Mouse (Mus musculus): ENCODE measurements at regions not wholly inside any gene's neighbourhood (a gene's known extent, or its start where the extent isn't known, plus 50 kb on each side); places are given as distances from the start of the nearest gene placed in this dataset.

GRCm38 (mm10) chrX:17026161-17026829 is 114.7 kb upstream of the Ndp start:
- Histone ChIP-seq H3K27me3 (ENCODE audit: control insufficient read depth, insufficient read depth, low read depth, low read length) (no peaks in the 10 kb centered on the region), H3K4me2 (ENCODE audit: low read length) (no peak overlapping the region), H3K9ac (ENCODE audit: low read depth, low read length) (no peak overlapping the region)

GRCm38 (mm10) chrX:17017823-17018222 is 106.2 kb upstream of the Ndp start:
- 82% methylated on average over 1 of the region's 1 CpGs for WGBS
- H3K27ac ChIP-seq (ENCODE audit: low read length): no peak overlapping the region
- H3K4me3 ChIP-seq (ENCODE audit: low read depth, low read length): no peak overlapping the region
- H3K9me3 ChIP-seq (replicated peaks; ENCODE audit: control insufficient read depth, low read length, poor library complexity, severe bottlenecking): no peaks in the 10 kb centered on the region
- H3K4me1 ChIP-seq (ENCODE audit: control insufficient read depth, insufficient read depth, low read length): no peaks in the 10 kb centered on the region
- H3K4me2 ChIP-seq (ENCODE audit: low read length): no peak overlapping the region
- H3K36me3 ChIP-seq (ENCODE audit: control insufficient read depth, insufficient read depth, low read length): no peaks in the 10 kb centered on the region
- no peaks in the 10 kb centered on the region for H3K27me3 ChIP-seq (ENCODE audit: control insufficient read depth, insufficient read depth, low read depth, low read length)
- ATAC-seq: no peak
- no peak overlapping the region for H3K9ac ChIP-seq (ENCODE audit: low read depth, low read length)

More at GRCm38 (mm10) chrX:17026161-17026829, 114.7 kb upstream of the Ndp start:
- Histone ChIP-seq H3K4me1 (ENCODE audit: control insufficient read depth, insufficient read depth, low read length) (no peaks in the 10 kb centered on the region), H3K27ac (ENCODE audit: low read length) (no peak overlapping the region), H3K9me3 (replicated peaks; ENCODE audit: control insufficient read depth, low read length, poor library complexity, severe bottlenecking) (no peaks in the 10 kb centered on the region), H3K4me3 (ENCODE audit: low read depth, low read length) (no peak overlapping the region), H3K36me3 (ENCODE audit: control insufficient read depth, insufficient read depth, low read length) (no peaks in the 10 kb centered on the region)
- ATAC-seq: no peak

DNA sequence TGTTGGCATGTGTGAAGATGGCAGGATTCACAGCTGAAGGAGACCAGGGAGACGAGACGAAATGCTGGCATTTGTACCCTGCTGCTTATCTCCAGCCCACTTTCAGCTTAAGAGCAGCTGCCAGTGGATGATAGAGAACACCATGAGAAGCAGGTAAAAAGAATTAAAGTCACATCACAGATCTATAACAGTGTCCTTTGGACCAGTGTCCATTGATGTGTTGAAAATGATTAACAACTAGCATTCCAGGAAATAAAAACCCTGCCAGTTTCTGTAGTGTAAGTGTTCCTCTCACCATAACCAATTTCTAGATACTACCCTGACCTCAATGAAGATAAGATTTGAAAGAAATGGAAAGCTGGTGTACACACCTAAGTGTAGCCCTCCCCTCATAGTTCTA is 97.6 kb upstream of the Ndp start:
- Histone ChIP-seq H3K9me3 (replicated peaks; ENCODE audit: control insufficient read depth, low read length, poor library complexity, severe bottlenecking) (no peaks in the 10 kb centered on the region), H3K4me1 (ENCODE audit: control insufficient read depth, insufficient read depth, low read length) (no peaks in the 10 kb centered on the region), H3K27ac (ENCODE audit: low read length) (no peak overlapping the region), H3K36me3 (ENCODE audit: control insufficient read depth, insufficient read depth, low read length) (no peaks in the 10 kb centered on the region), H3K4me2 (ENCODE audit: low read length) (no peak overlapping the region), H3K9ac (ENCODE audit: low read depth, low read length) (no peak overlapping the region), H3K27me3 (ENCODE audit: control insufficient read depth, insufficient read depth, low read depth, low read length) (no peaks in the 10 kb centered on the region), H3K4me3 (ENCODE audit: low read depth, low read length) (no peak overlapping the region)
- WGBS: 78% methylated on average over 2 of the region's 2 CpGs
- ATAC-seq: no peak

DNA sequence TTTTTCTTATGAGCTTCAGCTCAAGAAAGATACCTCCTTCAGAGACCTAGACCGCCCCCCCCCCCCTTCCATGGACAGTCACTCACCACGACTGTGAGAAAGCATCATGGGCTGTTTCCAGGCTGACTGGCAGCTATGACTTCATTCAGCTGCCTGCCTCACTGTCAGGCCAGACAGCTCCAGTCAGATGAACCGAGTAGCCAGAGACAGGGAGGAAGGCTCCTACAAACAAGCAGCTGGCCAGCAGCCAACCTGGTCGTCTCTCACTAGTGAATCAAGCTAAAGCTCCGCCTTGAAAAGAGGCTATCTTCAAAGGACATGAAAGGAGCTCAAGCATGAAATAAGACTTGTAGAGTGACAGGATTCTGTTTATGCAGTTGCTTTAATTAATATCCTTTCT is 87.0 kb upstream of the Ndp start:
- 22% methylated on average over 5 of the region's 5 CpGs for WGBS
- no peaks in the 10 kb centered on the region for H3K9me3 ChIP-seq (replicated peaks; ENCODE audit: control insufficient read depth, low read length, poor library complexity, severe bottlenecking)
- no peaks in the 10 kb centered on the region for H3K27me3 ChIP-seq (ENCODE audit: control insufficient read depth, insufficient read depth, low read depth, low read length)
- no peak overlapping the region for H3K4me2 ChIP-seq (ENCODE audit: low read length)
- H3K4me3 ChIP-seq (ENCODE audit: low read depth, low read length): no peak overlapping the region
- no peaks in the 10 kb centered on the region for H3K36me3 ChIP-seq (ENCODE audit: control insufficient read depth, insufficient read depth, low read length)
- H3K27ac ChIP-seq (ENCODE audit: low read length): no peak overlapping the region
- ATAC-seq: peak; percentile 81
- H3K9ac ChIP-seq (ENCODE audit: low read depth, low read length): no peak overlapping the region
- no peaks in the 10 kb centered on the region for H3K4me1 ChIP-seq (ENCODE audit: control insufficient read depth, insufficient read depth, low read length)

Measured in midbrain, embryonic 16.5 days (tissue).